Mouse (Mus musculus) testis, postnatal 10 days (tissue): ENCODE results near the gene Gm21731.
"Not testable (repeated sequence)": the region's sequence is repeated elsewhere in the genome, so short reads cannot be mapped to it uniquely, and the experiment has no call there.

Experiments used
- DNase-seq: peaks from one replicate; pipeline ENCODE4 v3.0.0; 2021; ENCODE audit warnings: low spot score

Gene Gm21731

DNA sequence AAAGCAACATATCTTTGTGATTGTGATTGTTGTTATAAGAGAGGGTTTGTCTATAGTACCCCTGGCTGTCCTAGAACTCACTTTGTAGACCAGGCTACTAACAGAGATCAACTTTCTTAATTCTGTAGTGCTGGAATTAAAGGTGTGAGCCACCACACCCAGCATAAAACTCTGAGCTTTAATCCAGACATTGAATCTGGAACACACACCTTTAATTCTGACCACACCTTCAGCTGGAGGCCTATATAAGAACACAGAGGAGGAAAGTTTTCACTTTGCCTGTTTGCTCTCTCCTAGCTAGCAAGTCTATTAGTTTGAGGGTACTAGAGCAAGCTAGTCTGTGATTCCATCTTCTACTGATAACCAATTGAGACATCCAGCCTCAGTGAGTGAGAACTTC, at the start of gene Gm21731:
TSS of gene Gm21731 (plus strand) at position 301 of the 400 bp plus-strand sequence.
- not testable (repeated sequence) for DNase-seq

GRCm38 (mm10) chr13:120196189-120196821, 42.6 kb upstream of the Gm21731 start:
- not testable (repeated sequence) for DNase-seq

DNA sequence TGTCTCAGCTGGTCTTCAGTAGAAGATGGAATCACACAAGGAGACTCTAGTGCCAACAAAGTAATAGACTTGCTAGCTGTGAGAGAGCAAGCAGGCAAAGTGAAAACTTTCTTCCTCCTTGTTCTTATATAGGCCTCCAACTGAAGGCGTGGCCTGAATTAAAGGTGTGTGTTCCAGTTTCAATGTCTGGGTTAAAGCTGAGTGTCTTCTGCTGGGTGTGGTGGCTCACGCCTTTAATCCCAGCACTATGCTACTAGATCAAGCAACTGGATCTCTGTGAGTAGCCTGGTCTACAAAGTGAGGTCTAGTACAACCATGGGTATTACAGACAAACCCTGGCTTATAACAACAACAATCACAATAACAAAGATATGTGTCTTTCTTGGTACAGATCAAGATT, 23.1 kb upstream of the Gm21731 start, which contains the start of gene Gm21762:
TSS of gene Gm21762 (minus strand) at position 101 of the 400 bp plus-strand sequence.
- DNase-seq = not testable (repeated sequence)

- not testable (repeated sequence) for DNase-seq
These were observed 18.0 kb upstream of the Gm21731 start for GRCm38 (mm10) chr13:120220922-120221321.

- not testable (repeated sequence) for DNase-seq
These were observed 15.8 kb upstream of the Gm21731 start for GRCm38 (mm10) chr13:120223012-120223659.

GRCm38 (mm10) chr13:120231798-120232197, 7.1 kb upstream of the Gm21731 start:
- not testable (repeated sequence) for DNase-seq

GRCm38 (mm10) chr13:120232447-120233049, 6.4 kb upstream of the Gm21731 start:
- DNase-seq = not testable (repeated sequence)

DNA sequence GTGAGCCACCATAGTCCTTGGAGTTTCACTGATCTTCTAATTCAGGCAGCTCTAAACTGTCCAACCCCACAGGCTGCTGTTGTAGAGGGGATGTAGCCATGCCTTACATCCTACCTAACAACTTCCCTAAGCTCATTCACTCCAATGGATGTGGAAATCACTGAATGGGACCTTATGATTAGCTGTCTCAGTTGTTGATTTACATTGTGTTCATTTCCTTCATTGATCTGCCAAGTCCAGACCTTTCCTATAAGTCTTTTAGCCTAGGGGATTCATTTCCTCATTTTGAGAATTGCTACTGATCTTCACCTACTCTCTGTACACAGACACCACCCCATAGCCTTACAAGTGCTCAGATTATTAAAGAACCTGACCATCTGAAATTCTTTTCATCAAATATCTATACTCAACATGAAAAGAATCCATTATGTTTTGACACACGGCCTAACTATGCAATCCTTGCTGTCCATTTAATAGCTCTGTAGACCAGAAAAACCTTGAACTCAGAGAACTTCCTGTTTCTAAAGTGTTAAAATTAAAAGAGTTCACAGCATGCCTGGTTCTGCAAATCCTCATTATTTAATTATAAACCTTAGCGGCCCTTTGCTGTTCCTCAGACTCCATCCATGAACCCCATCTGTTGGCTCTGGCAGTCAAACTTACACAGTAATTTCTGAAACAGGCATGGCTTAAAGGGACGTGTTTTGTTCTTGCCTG, 12.5 kb downstream of the Gm21731 start:
- not testable (repeated sequence) for DNase-seq

DNA sequence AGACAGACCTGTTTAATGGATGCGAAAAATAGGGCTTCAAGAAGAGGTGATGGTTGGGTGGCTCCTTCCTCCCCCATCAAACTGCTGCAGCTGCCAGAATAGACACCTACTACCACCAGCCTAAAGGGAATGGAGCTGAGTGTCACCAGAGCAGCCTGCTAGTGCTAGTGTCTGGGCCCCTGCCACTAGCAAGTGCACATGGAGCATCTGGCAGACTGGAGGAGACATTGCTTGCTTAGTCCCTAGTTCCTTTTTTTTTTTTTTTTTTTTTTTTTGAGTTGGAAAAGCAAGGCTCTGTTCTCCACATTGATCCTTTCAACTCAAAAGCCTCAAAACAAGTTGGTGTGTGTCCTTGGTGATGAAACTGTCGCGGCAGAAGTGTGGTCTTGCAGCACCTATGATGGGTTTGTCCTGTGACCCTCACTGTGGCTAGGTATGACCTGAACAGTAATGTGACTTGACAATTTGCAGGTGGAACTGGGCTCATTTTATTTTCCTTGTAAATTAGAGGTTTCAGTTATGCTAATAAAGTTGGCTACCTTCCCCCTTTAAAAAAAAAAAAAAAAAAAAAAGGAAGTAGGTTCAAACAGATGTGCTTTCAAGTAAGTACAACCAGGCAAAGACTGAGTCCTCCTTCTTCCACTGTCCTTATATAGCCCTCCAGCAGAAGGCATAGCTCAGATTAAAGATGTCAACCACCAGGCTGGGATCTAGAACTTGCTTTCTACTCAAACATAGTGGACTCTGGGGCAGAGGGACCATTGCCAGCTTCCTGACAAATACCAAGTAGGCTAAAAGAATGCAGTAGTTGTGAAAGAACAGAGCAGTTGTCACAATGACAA, 20.1 kb downstream of the Gm21731 start:
- not testable (repeated sequence) for DNase-seq

GRCm38 (mm10) chr13:120259718-120260117, 20.8 kb downstream of the Gm21731 start:
- not testable (repeated sequence) for DNase-seq

- DNase-seq = not testable (repeated sequence)
These were observed 24.0 kb downstream of the Gm21731 start, which contains the start of gene AF067061 for GRCm38 (mm10) chr13:120262870-120263269. AF067061 (plus strand) TSS chr13:120263114.

DNA sequence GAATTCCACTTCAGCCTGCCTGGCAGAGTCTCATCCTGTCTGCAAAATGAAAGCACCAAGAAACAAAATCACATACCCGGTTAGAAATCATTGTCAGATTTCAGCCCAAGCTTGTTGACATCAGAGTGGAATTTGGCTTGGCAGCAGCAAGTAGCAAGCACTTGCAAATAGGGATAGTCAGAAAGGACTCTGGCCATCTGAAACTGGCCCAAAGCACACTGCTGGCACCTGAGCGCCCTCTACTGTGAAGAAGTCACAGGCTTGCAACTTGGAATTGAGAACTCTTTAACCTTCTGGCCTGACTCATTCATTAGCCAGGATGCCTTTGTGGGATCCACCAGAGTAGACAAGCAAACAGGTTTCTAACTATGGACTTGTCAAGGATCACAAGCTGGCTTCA, 38.9 kb downstream of the Gm21731 start:
- not testable (repeated sequence) for DNase-seq

- no peak for DNase-seq
These were observed 39.9 kb downstream of the Gm21731 start for GRCm38 (mm10) chr13:120278784-120279183.
